Mouse (Mus musculus): ENCODE results near the gene Pop5. TPM values are rescaled to one million over a fixed set of nuclear protein-coding genes. Genes with fewer than 3 reads are reported as not detected.

Gene Pop5
- polyA plus RNA-seq, 1 experiment from 2014 or later, result 95.6 TPM

GRCm38 (mm10) chr5:115240191-115240590, 4.6 kb downstream of the Pop5 start:
- Histone ChIP-seq H3K4me2 (ENCODE audit: low read length) (no peak overlapping the region), H3K9me3 (ENCODE audit: control insufficient read depth, low read length) (no peaks in the 10 kb centered on the region), H3K4me1 (ENCODE audit: control insufficient read depth, insufficient read depth, low read length) (peaks cover 8% of the 10 kb centered on the region), H3K4me3 (replicated peaks; ENCODE audit: low read depth, low read length) (no peak overlapping the region), H3K27ac (replicated peaks; ENCODE audit: low read depth, low read length) (no peak overlapping the region), H3K27me3 (ENCODE audit: control insufficient read depth, insufficient read depth, low read length) (peaks cover under 1% of the 10 kb centered on the region; the same call in 1 of the 2 replicates), H3K9ac (replicated peaks; ENCODE audit: low read length) (no peak overlapping the region), H3K36me3 (ENCODE audit: control insufficient read depth, insufficient read depth, low read length) (peaks cover 57% of the 10 kb centered on the region)
- DNase-seq (no peak), ATAC-seq (ENCODE audit: low FRiP score, low TSS enrichment) (no peak)
- WGBS, result 86% methylated on average over 11 of the region's 11 CpGs

GRCm38 (mm10) chr5:115255472-115255871, 19.8 kb downstream of the Pop5 start:
- ATAC-seq (ENCODE audit: low FRiP score, low TSS enrichment) (no peak), DNase-seq (no peak)
- Histone ChIP-seq H3K9ac (replicated peaks; ENCODE audit: low read length) (no peak overlapping the region), H3K27ac (replicated peaks; ENCODE audit: low read depth, low read length) (no peak overlapping the region), H3K4me3 (replicated peaks; ENCODE audit: low read depth, low read length) (no peak overlapping the region), H3K36me3 (ENCODE audit: control insufficient read depth, insufficient read depth, low read length) (peaks cover 69% of the 10 kb centered on the region), H3K9me3 (ENCODE audit: control insufficient read depth, low read length) (no peaks in the 10 kb centered on the region), H3K27me3 (ENCODE audit: control insufficient read depth, insufficient read depth, low read length) (no peaks in the 10 kb centered on the region), H3K4me2 (ENCODE audit: low read length) (no peak overlapping the region), H3K4me1 (ENCODE audit: control insufficient read depth, insufficient read depth, low read length) (no peaks in the 10 kb centered on the region)
- WGBS, result 85% methylated on average over 1 of the region's 1 CpGs

GRCm38 (mm10) chr5:115256909-115257546, 21.4 kb downstream of the Pop5 start:
- Histone ChIP-seq H3K4me2 (ENCODE audit: low read length) (no peak overlapping the region), H3K36me3 (ENCODE audit: control insufficient read depth, insufficient read depth, low read length) (peaks cover 57% of the 10 kb centered on the region), H3K9ac (replicated peaks; ENCODE audit: low read length) (no peak overlapping the region), H3K27me3 (ENCODE audit: control insufficient read depth, insufficient read depth, low read length) (no peaks in the 10 kb centered on the region), H3K9me3 (ENCODE audit: control insufficient read depth, low read length) (no peaks in the 10 kb centered on the region), H3K4me3 (replicated peaks; ENCODE audit: low read depth, low read length) (no peak overlapping the region), H3K4me1 (ENCODE audit: control insufficient read depth, insufficient read depth, low read length) (no peaks in the 10 kb centered on the region), H3K27ac (replicated peaks; ENCODE audit: low read depth, low read length) (no peak overlapping the region)
- 94% methylated on average over 10 of the region's 10 CpGs for WGBS
- no peak for ATAC-seq (ENCODE audit: low FRiP score, low TSS enrichment)
- DNase-seq, result no peak

GRCm38 (mm10) chr5:115260356-115260755, 24.7 kb downstream of the Pop5 start:
- no peak for ATAC-seq (ENCODE audit: low FRiP score, low TSS enrichment)
- H3K4me3 ChIP-seq (replicated peaks; ENCODE audit: low read depth, low read length), result no peak overlapping the region
- H3K4me2 ChIP-seq (ENCODE audit: low read length), result no peak overlapping the region
- no peaks in the 10 kb centered on the region for H3K9me3 ChIP-seq (ENCODE audit: control insufficient read depth, low read length)
- peaks cover 2% of the 10 kb centered on the region; the same call in 1 of the 2 replicates for H3K4me1 ChIP-seq (ENCODE audit: control insufficient read depth, insufficient read depth, low read length)
- DNase-seq, result no peak
- H3K9ac ChIP-seq (replicated peaks; ENCODE audit: low read length), result no peak overlapping the region
- H3K27ac ChIP-seq (replicated peaks; ENCODE audit: low read depth, low read length), result no peak overlapping the region
- no peaks in the 10 kb centered on the region for H3K27me3 ChIP-seq (ENCODE audit: control insufficient read depth, insufficient read depth, low read length)
- 94% methylated on average over 6 of the region's 6 CpGs for WGBS
- H3K36me3 ChIP-seq (ENCODE audit: control insufficient read depth, insufficient read depth, low read length), result peaks cover 58% of the 10 kb centered on the region

- Histone ChIP-seq H3K9me3 (ENCODE audit: control insufficient read depth, low read length) (no peaks in the 10 kb centered on the region), H3K27ac (replicated peaks; ENCODE audit: low read depth, low read length) (no peak overlapping the region), H3K4me3 (replicated peaks; ENCODE audit: low read depth, low read length) (no peak overlapping the region), H3K4me2 (ENCODE audit: low read length) (no peak overlapping the region), H3K36me3 (ENCODE audit: control insufficient read depth, insufficient read depth, low read length) (peaks cover 53% of the 10 kb centered on the region), H3K4me1 (ENCODE audit: control insufficient read depth, insufficient read depth, low read length) (peaks cover 2% of the 10 kb centered on the region; the same call in 1 of the 2 replicates), H3K27me3 (ENCODE audit: control insufficient read depth, insufficient read depth, low read length) (no peaks in the 10 kb centered on the region), H3K9ac (replicated peaks; ENCODE audit: low read length) (no peak overlapping the region)
- ATAC-seq (ENCODE audit: low FRiP score, low TSS enrichment) (no peak), DNase-seq (no peak)
- 91% methylated on average over 8 of the region's 8 CpGs for WGBS
Observed at GRCm38 (mm10) chr5:115261141-115261540, 25.5 kb downstream of the Pop5 start.

- Histone ChIP-seq H3K4me1 (ENCODE audit: control insufficient read depth, insufficient read depth, low read length) (peaks cover 2% of the 10 kb centered on the region; the same call in 1 of the 2 replicates), H3K9ac (replicated peaks; ENCODE audit: low read length) (no peak overlapping the region), H3K36me3 (ENCODE audit: control insufficient read depth, insufficient read depth, low read length) (peaks cover 50% of the 10 kb centered on the region), H3K4me3 (replicated peaks; ENCODE audit: low read depth, low read length) (no peak overlapping the region), H3K27me3 (ENCODE audit: control insufficient read depth, insufficient read depth, low read length) (no peaks in the 10 kb centered on the region), H3K9me3 (ENCODE audit: control insufficient read depth, low read length) (no peaks in the 10 kb centered on the region), H3K27ac (replicated peaks; ENCODE audit: low read depth, low read length) (no peak overlapping the region), H3K4me2 (ENCODE audit: low read length) (no peak overlapping the region)
- no peak for DNase-seq
- ATAC-seq (ENCODE audit: low FRiP score, low TSS enrichment), result no peak
- WGBS, result 87% methylated on average over 1 of the region's 1 CpGs
Observed at GRCm38 (mm10) chr5:115261880-115262279, 26.2 kb downstream of the Pop5 start.

- H3K4me1 ChIP-seq (ENCODE audit: control insufficient read depth, insufficient read depth, low read length), result peaks cover 2% of the 10 kb centered on the region; the same call in 1 of the 2 replicates
- WGBS, result 76% methylated on average over 14 of the region's 14 CpGs
- no peak for ATAC-seq (ENCODE audit: low FRiP score, low TSS enrichment)
- H3K27ac ChIP-seq (replicated peaks; ENCODE audit: low read depth, low read length), result no peak overlapping the region
- no peak for DNase-seq
- no peak overlapping the region for H3K4me2 ChIP-seq (ENCODE audit: low read length)
- H3K4me3 ChIP-seq (replicated peaks; ENCODE audit: low read depth, low read length), result no peak overlapping the region
- no peaks in the 10 kb centered on the region for H3K9me3 ChIP-seq (ENCODE audit: control insufficient read depth, low read length)
- H3K27me3 ChIP-seq (ENCODE audit: control insufficient read depth, insufficient read depth, low read length), result no peaks in the 10 kb centered on the region
- no peak overlapping the region for H3K9ac ChIP-seq (replicated peaks; ENCODE audit: low read length)
- peaks cover 42% of the 10 kb centered on the region for H3K36me3 ChIP-seq (ENCODE audit: control insufficient read depth, insufficient read depth, low read length)
Observed at GRCm38 (mm10) chr5:115262502-115263291, 27.1 kb downstream of the Pop5 start.

- DNase-seq (no peak), ATAC-seq (ENCODE audit: low FRiP score, low TSS enrichment) (no peak)
- H3K36me3 ChIP-seq (ENCODE audit: control insufficient read depth, insufficient read depth, low read length), result peaks cover 34% of the 10 kb centered on the region
- no peaks in the 10 kb centered on the region for H3K9me3 ChIP-seq (ENCODE audit: control insufficient read depth, low read length)
- no peaks in the 10 kb centered on the region for H3K27me3 ChIP-seq (ENCODE audit: control insufficient read depth, insufficient read depth, low read length)
- no peak overlapping the region for H3K27ac ChIP-seq (replicated peaks; ENCODE audit: low read depth, low read length)
- H3K9ac ChIP-seq (replicated peaks; ENCODE audit: low read length), result no peak overlapping the region
- 97% methylated on average over 5 of the region's 5 CpGs for WGBS
- H3K4me2 ChIP-seq (ENCODE audit: low read length), result no peak overlapping the region
- peaks cover 27% of the 10 kb centered on the region for H3K4me1 ChIP-seq (ENCODE audit: control insufficient read depth, insufficient read depth, low read length)
- no peak overlapping the region for H3K4me3 ChIP-seq (replicated peaks; ENCODE audit: low read depth, low read length)
Observed at GRCm38 (mm10) chr5:115266340-115266739, 30.7 kb downstream of the Pop5 start.

Measured in midbrain, embryonic 14.5 days (tissue).